Mouse (Mus musculus): ENCODE measurements around the gene Olfr112. TPM values are rescaled to one million over a fixed set of nuclear protein-coding genes. Genes with fewer than 3 reads are reported as not detected.
"Not testable (repeated sequence)": the region's sequence is repeated elsewhere in the genome, so short reads cannot be mapped to it uniquely, and the experiment has no call there.

Gene Olfr112
- not detected in 2 replicates for polyA plus RNA-seq (2016; fragmentation: Nextera tagmentation; extraction: Ambion mirVana)

- Histone ChIP-seq H3K27me3 (ENCODE audit: insufficient read depth, poor library complexity, severe bottlenecking) (no peaks in the 10 kb centered on the region), H3K4me3 (no peak within 1 kb of the TSS), H3K27ac (no peak within 1 kb of the TSS), H3K4me1 (no peaks in the 10 kb centered on the region), H3K9me3 (no peaks in the 10 kb centered on the region), H3K36me3 (no peaks in the 10 kb centered on the region)
- no peak for DNase-seq (ENCODE audit: low spot score)
These were observed at the start of gene Olfr112 for GRCm38 (mm10) chr17:37569351-37569750. Gene Olfr112, minus strand, starts transcription at chr17:37569451.

- Histone ChIP-seq H3K27ac (no peak within 1 kb of the TSS), H3K4me1 (no peaks in the 10 kb centered on the region), H3K4me3 (no peak within 1 kb of the TSS), H3K36me3 (no peaks in the 10 kb centered on the region), H3K9me3 (0 out of 2 replicates have a peak, but pooled peaks cover 3% of the 10 kb centered on the region), H3K27me3 (ENCODE audit: insufficient read depth, poor library complexity, severe bottlenecking) (no peaks in the 10 kb centered on the region)
- no peak for DNase-seq (ENCODE audit: low spot score)
These were observed 23.4 kb upstream of the Olfr112 start, which contains the start of gene Olfr114 for GRCm38 (mm10) chr17:37592643-37593042. Gene Olfr114, minus strand, starts transcription at chr17:37592743.

GRCm38 (mm10) chr17:37577563-37577962, 8.3 kb upstream of the Olfr112 start, which contains the start of gene Olfr113:
Gene Olfr113, minus strand, starts transcription at chr17:37577663.
- Histone ChIP-seq H3K4me3 (no peak within 1 kb of the TSS), H3K27me3 (ENCODE audit: insufficient read depth, poor library complexity, severe bottlenecking) (no peaks in the 10 kb centered on the region), H3K4me1 (no peaks in the 10 kb centered on the region), H3K9me3 (no peaks in the 10 kb centered on the region), H3K36me3 (no peaks in the 10 kb centered on the region), H3K27ac (no peak within 1 kb of the TSS)
- DNase-seq (ENCODE audit: low spot score): no peak

GRCm38 (mm10) chr17:37558913-37559615, 10.2 kb downstream of the Olfr112 start:
- H3K36me3 ChIP-seq: no peaks in the 10 kb centered on the region
- no peaks in the 10 kb centered on the region for H3K27me3 ChIP-seq (ENCODE audit: insufficient read depth, poor library complexity, severe bottlenecking)
- no peak overlapping the region for H3K27ac ChIP-seq
- no peak for DNase-seq (ENCODE audit: low spot score)
- H3K9me3 ChIP-seq: no peaks in the 10 kb centered on the region
- no peak overlapping the region for H3K4me3 ChIP-seq
- no peaks in the 10 kb centered on the region for H3K4me1 ChIP-seq
- 54% methylated on average over 1 of the region's 1 CpGs for WGBS

- no peak for DNase-seq (ENCODE audit: low spot score)
- H3K4me1 ChIP-seq: no peaks in the 10 kb centered on the region
- WGBS: 60% methylated on average over 3 of the region's 3 CpGs
- H3K36me3 ChIP-seq: no peaks in the 10 kb centered on the region
- H3K9me3 ChIP-seq: no peaks in the 10 kb centered on the region
- no peak overlapping the region for H3K4me3 ChIP-seq
- H3K27ac ChIP-seq: no peak overlapping the region
- H3K27me3 ChIP-seq (ENCODE audit: insufficient read depth, poor library complexity, severe bottlenecking): no peaks in the 10 kb centered on the region
These were observed 25.3 kb downstream of the Olfr112 start for GRCm38 (mm10) chr17:37543800-37544435.

GRCm38 (mm10) chr17:37541454-37542119, 27.7 kb downstream of the Olfr112 start:
- H3K36me3 ChIP-seq: no peaks in the 10 kb centered on the region
- 92% methylated on average over 3 of the region's 4 CpGs for WGBS
- no peak for DNase-seq (ENCODE audit: low spot score)
- no peak overlapping the region for H3K4me3 ChIP-seq
- no peaks in the 10 kb centered on the region for H3K27me3 ChIP-seq (ENCODE audit: insufficient read depth, poor library complexity, severe bottlenecking)
- no peaks in the 10 kb centered on the region for H3K4me1 ChIP-seq
- no peaks in the 10 kb centered on the region for H3K9me3 ChIP-seq
- H3K27ac ChIP-seq: no peak overlapping the region

DNA sequence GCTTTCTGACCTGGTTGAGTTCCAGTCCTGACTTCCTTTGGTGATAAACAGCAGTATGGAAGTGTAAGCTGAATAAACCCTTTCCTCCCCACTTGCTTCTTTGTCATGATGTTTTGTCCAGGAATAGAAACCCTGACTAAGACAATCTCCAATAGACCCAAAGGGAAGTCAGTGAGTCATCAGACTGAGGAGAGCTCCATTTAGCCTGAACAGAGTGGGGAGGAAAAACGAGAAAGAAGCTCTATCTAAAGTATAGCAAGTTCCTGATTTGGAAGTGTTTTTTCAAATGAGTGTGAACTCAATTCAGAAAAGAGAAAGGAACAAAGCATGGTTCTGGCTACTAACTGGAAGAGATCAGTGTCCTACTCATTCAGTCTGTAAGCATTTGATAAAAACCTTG, 30.8 kb downstream of the Olfr112 start:
- not testable (repeated sequence) for H3K4me1 ChIP-seq; H3K9me3 ChIP-seq; DNase-seq (ENCODE audit: low spot score); H3K27me3 ChIP-seq (ENCODE audit: insufficient read depth, poor library complexity, severe bottlenecking); H3K36me3 ChIP-seq; H3K27ac ChIP-seq; H3K4me3 ChIP-seq
- WGBS: 33% methylated on average over 1 of the region's 1 CpGs

GRCm38 (mm10) chr17:37535173-37535572, 34.1 kb downstream of the Olfr112 start:
- Histone ChIP-seq H3K9me3 (no peaks in the 10 kb centered on the region), H3K4me1 (no peaks in the 10 kb centered on the region), H3K4me3 (no peak overlapping the region), H3K36me3 (no peaks in the 10 kb centered on the region), H3K27ac (no peak overlapping the region), H3K27me3 (ENCODE audit: insufficient read depth, poor library complexity, severe bottlenecking) (no peaks in the 10 kb centered on the region)
- no peak for DNase-seq (ENCODE audit: low spot score)

DNA sequence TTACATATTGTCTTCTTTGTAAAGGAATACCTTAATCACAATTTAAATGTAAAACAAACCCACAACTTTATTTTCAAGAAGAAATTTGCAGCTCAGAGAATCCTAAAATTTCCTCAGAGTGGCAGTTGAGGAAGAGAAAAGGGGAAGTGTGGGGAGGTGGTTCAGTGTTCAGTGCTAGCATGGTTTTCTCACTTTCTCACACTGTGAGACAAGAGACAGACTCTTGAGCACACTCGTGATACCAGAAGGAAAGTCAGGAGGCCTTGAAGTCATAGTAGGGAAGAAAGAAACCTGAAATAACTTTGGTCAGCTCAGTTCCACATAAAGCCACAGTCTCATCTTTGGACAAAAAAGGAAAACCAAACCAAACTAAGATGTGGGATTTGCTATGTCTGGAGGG, 43.8 kb downstream of the Olfr112 start:
- WGBS: 55% methylated on average over 1 of the region's 1 CpGs
- not testable (repeated sequence) for H3K4me1 ChIP-seq; H3K27me3 ChIP-seq (ENCODE audit: insufficient read depth, poor library complexity, severe bottlenecking); H3K9me3 ChIP-seq; H3K36me3 ChIP-seq; H3K4me3 ChIP-seq; H3K27ac ChIP-seq; DNase-seq (ENCODE audit: low spot score)

DNA sequence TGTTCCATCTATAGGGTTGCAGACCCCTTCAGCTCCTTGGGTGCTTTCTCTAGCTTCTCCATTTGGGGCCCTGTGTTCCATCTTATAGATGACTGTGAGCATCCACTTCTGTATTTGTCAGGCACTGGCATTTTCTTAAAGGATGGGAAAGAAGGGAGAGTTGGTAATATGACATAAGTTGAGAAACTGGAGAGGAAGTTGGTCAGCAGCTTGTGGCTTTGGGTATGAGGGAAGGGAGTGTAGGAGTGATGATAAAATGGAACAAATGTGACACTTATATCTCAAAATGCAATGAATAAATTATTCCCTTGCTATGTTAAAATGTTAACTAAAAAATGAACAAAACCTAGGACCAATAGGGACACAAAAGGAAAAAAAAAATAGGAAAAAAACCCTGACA, 44.6 kb downstream of the Olfr112 start:
- not testable (repeated sequence) for H3K9me3 ChIP-seq; H3K27me3 ChIP-seq (ENCODE audit: insufficient read depth, poor library complexity, severe bottlenecking); H3K27ac ChIP-seq; H3K4me3 ChIP-seq; H3K4me1 ChIP-seq; DNase-seq (ENCODE audit: low spot score); H3K36me3 ChIP-seq

Other genes starting within 250 kb of the Olfr112 start
- not detected in 2 replicates for gene Olfr103, start 229.8 kb downstream of the Olfr112 start, polyA plus RNA-seq (2016; fragmentation: Nextera tagmentation; extraction: Ambion mirVana)
- not detected in 2 replicates for gene Olfr104-ps, start 209.9 kb downstream of the Olfr112 start, polyA plus RNA-seq (2016; fragmentation: Nextera tagmentation; extraction: Ambion mirVana)
- gene Olfr105-ps, start 190.4 kb downstream of the Olfr112 start, polyA plus RNA-seq (2016; fragmentation: Nextera tagmentation; extraction: Ambion mirVana): not detected in 2 replicates
- not detected in 2 replicates for gene Olfr106-ps, start 179.1 kb downstream of the Olfr112 start, polyA plus RNA-seq (2016; fragmentation: Nextera tagmentation; extraction: Ambion mirVana)
- not detected in 2 replicates for gene Olfr107, start 170.2 kb downstream of the Olfr112 start, polyA plus RNA-seq (2016; fragmentation: Nextera tagmentation; extraction: Ambion mirVana)
- gene Olfr108, start 124.0 kb downstream of the Olfr112 start, polyA plus RNA-seq (2016; fragmentation: Nextera tagmentation; extraction: Ambion mirVana): not detected in 2 replicates
- gene Olfr109, start 110.5 kb downstream of the Olfr112 start, polyA plus RNA-seq (2016; fragmentation: Nextera tagmentation; extraction: Ambion mirVana): not detected in 2 replicates
- gene H2-M2, start 85.9 kb downstream of the Olfr112 start, polyA plus RNA-seq (2016; fragmentation: Nextera tagmentation; extraction: Ambion mirVana): not detected in 2 replicates
- not detected in 2 replicates for gene Olfr110, start 77.0 kb downstream of the Olfr112 start, polyA plus RNA-seq (2016; fragmentation: Nextera tagmentation; extraction: Ambion mirVana)
- gene Olfr111, start 61.4 kb downstream of the Olfr112 start, polyA plus RNA-seq (2016; fragmentation: Nextera tagmentation; extraction: Ambion mirVana): not detected in 2 replicates
- gene Olfr113, start 8.2 kb upstream of the Olfr112 start, polyA plus RNA-seq (2016; fragmentation: Nextera tagmentation; extraction: Ambion mirVana): not detected in 2 replicates
- gene Olfr114, start 23.3 kb upstream of the Olfr112 start, polyA plus RNA-seq (2016; fragmentation: Nextera tagmentation; extraction: Ambion mirVana): not detected in 2 replicates
- gene Olfr115, start 57.7 kb upstream of the Olfr112 start, polyA plus RNA-seq (2016; fragmentation: Nextera tagmentation; extraction: Ambion mirVana): not detected in 2 replicates
- gene Olfr116, start 57.7 kb upstream of the Olfr112 start, polyA plus RNA-seq (2016; fragmentation: Nextera tagmentation; extraction: Ambion mirVana): not detected in 2 replicates
- gene Olfr117, start 94.3 kb upstream of the Olfr112 start, polyA plus RNA-seq (2016; fragmentation: Nextera tagmentation; extraction: Ambion mirVana): not detected in 2 replicates
- not detected in 2 replicates for gene Olfr118, start 97.5 kb upstream of the Olfr112 start, polyA plus RNA-seq (2016; fragmentation: Nextera tagmentation; extraction: Ambion mirVana)
- not detected in 2 replicates for gene Olfr119, start 127.1 kb upstream of the Olfr112 start, polyA plus RNA-seq (2016; fragmentation: Nextera tagmentation; extraction: Ambion mirVana)
- not detected in 2 replicates for gene Olfr120, start 152.4 kb upstream of the Olfr112 start, polyA plus RNA-seq (2016; fragmentation: Nextera tagmentation; extraction: Ambion mirVana)
- not detected in 2 replicates for gene Olfr121, start 179.4 kb upstream of the Olfr112 start, polyA plus RNA-seq (2016; fragmentation: Nextera tagmentation; extraction: Ambion mirVana)
- gene Olfr122, start 199.2 kb upstream of the Olfr112 start, polyA plus RNA-seq (2016; fragmentation: Nextera tagmentation; extraction: Ambion mirVana): not detected in 2 replicates
- gene Olfr123, start 224.1 kb upstream of the Olfr112 start, polyA plus RNA-seq (2016; fragmentation: Nextera tagmentation; extraction: Ambion mirVana): not detected in 2 replicates
- gene Olfr124, start 230.4 kb upstream of the Olfr112 start, polyA plus RNA-seq (2016; fragmentation: Nextera tagmentation; extraction: Ambion mirVana): not detected in 2 replicates